Mouse (Mus musculus) embryonic facial prominence, embryonic 11.5 days (tissue): ENCODE data around the gene Mysm1. TPM values are rescaled to one million over a fixed set of nuclear protein-coding genes. Genes with fewer than 3 reads are reported as not detected.

Experiments used
- ATAC-seq: fragments of 200-750 bp; cut with Nextera tagmentation; replicated peaks from 2 replicates; pipeline ENCODE4 v1.8.0; 2017; ENCODE audit warnings: low read depth; ENCODE audit not compliant: insufficient number of reproducible peaks, low FRiP score, low TSS enrichment
- DNase-seq: peaks from one replicate; pipeline ENCODE4 v3.0.0-alpha.2; 2015; ENCODE audit warnings: low spot score
- H3K27ac ChIP-seq: fragments of 300-500 bp; sonication (generic); replicated peaks from 2 replicates; pipeline ENCODE4 v1.5.1; 2014; ENCODE audit warnings: mild to moderate bottlenecking, low read depth, low read length, control low read depth
- H3K27me3 ChIP-seq: fragments of 300-500 bp; sonication (generic); 2 replicates; pipeline ENCODE4 v1.6.1; 2014; ENCODE audit warnings: mild to moderate bottlenecking, low read length, moderate library complexity, mixed read lengths; ENCODE audit not compliant: control insufficient read depth, insufficient read depth
- H3K36me3 ChIP-seq: fragments of 300-500 bp; sonication (generic); replicated peaks from 2 replicates; pipeline ENCODE4 v1.6.1; 2014; ENCODE audit warnings: low read depth, mild to moderate bottlenecking, low read length, moderate library complexity, mixed read lengths; ENCODE audit not compliant: control insufficient read depth, insufficient read depth
- H3K4me1 ChIP-seq: fragments of 300-500 bp; sonication (generic); 2 replicates; pipeline ENCODE4 v1.6.1; 2014; ENCODE audit warnings: low read length, mixed read lengths; ENCODE audit not compliant: control insufficient read depth, insufficient read depth
- H3K4me2 ChIP-seq: fragments of 300-500 bp; sonication (generic); 2 replicates; pipeline ENCODE4 v1.6.1; 2014; ENCODE audit warnings: low read depth, mild to moderate bottlenecking, control low read depth, low read length, moderate library complexity
- H3K4me3 ChIP-seq: fragments of 300-500 bp; sonication (generic); 2 replicates; pipeline ENCODE4 v1.5.1; 2014; ENCODE audit warnings: low read depth, low read length, control low read depth
- H3K9ac ChIP-seq: fragments of 300-500 bp; sonication (generic); replicated peaks from 2 replicates; pipeline ENCODE4 v1.6.1; 2014; ENCODE audit warnings: mild to moderate bottlenecking, control low read depth, low read length
- H3K9me3 ChIP-seq: fragments of 300-500 bp; sonication (generic); replicated peaks from 2 replicates; pipeline ENCODE4 v1.6.1; 2016; ENCODE audit warnings: mild to moderate bottlenecking, low read length, inconsistent platforms, mixed read lengths; ENCODE audit not compliant: control insufficient read depth
- WGBS: fragments of 180-500 bp; shearing (Covaris S2); extraction: QIAGEN DNeasy Blood & Tissue Kit; methylation state at CpG from one replicate; pipeline ENCODE4 v1.1.7; 2014; 5-methylcytosine and 5-hydroxymethylcytosine counted together
- polyA plus RNA-seq: library from polyadenylated mRNA; unstranded; fragments of >200 nt; fragmentation: Nextera tagmentation; extraction: Ambion mirVana; gene quantifications from 2 replicates; pipeline ENCODE4 v1.2.1, GENCODE M21; 2014

The Mysm1 gene
- polyA plus RNA-seq: 24.8 and 25.4 TPM in 2 replicates

DNA sequence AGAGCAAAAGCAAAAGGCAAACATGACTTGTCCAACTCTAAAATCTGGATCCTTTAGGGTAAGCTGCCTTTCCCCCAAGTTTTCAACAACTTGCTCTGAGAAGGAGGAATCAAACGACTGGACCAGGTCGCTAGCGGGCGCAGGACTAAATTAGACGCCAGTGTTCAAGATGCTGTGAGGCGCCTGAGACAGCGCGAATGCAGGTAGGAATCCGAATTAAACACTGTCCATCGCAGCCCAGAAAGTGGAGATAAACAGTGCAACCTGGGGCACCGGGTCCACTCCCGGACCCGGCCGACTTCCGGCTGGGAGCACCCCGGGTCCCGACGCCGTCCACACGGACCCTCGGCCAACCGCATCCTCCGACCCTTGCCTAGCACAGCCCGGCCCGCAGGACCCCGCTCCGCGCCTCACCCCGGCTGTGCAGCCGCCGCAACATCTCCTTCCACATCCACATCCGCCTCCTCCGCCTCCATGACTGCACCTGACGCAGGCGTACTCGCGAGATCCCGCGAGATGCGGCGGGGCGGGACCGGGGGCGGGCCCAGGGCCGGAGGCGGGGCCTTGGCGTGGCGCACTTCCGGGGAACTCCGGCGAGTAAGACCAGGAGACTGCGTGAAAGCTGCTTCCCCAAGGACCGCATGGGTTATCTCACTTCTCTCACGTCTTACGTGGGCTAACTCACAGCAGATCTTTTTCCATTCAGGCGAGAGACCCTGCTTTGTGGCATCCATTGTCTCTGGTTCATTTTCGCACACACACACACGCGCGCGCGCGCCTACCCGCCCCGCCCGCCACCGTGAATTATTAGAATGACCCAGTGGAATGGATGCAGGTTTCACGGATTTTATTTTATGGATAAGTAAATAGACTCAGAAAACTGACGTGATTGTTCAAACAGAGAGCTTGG, at the start of gene Mysm1:
Gene Mysm1, minus strand, starts transcription at position 511 of the 910 bp plus-strand sequence.
- H3K4me2 ChIP-seq: peak within 1 kb of the TSS; percentile 56
- peak within 1 kb of the TSS; percentile 91 for H3K9ac ChIP-seq
- peak within 1 kb of the TSS; percentile 89 for H3K4me3 ChIP-seq
- H3K27me3 ChIP-seq: no peaks in the 10 kb centered on the region
- ATAC-seq (peak; percentile 98), DNase-seq (peak; percentile 94)
- H3K36me3 ChIP-seq: peaks cover 1% of the 10 kb centered on the region; the same call in 1 of the 2 replicates
- H3K9me3 ChIP-seq: no peaks in the 10 kb centered on the region
- peak within 1 kb of the TSS; percentile 82; the same call in 1 of the 2 replicates for H3K27ac ChIP-seq
- WGBS: under 1% methylated on average over 69 of the region's 69 CpGs
- peaks cover 2% of the 10 kb centered on the region; the same call in 1 of the 2 replicates for H3K4me1 ChIP-seq

DNA sequence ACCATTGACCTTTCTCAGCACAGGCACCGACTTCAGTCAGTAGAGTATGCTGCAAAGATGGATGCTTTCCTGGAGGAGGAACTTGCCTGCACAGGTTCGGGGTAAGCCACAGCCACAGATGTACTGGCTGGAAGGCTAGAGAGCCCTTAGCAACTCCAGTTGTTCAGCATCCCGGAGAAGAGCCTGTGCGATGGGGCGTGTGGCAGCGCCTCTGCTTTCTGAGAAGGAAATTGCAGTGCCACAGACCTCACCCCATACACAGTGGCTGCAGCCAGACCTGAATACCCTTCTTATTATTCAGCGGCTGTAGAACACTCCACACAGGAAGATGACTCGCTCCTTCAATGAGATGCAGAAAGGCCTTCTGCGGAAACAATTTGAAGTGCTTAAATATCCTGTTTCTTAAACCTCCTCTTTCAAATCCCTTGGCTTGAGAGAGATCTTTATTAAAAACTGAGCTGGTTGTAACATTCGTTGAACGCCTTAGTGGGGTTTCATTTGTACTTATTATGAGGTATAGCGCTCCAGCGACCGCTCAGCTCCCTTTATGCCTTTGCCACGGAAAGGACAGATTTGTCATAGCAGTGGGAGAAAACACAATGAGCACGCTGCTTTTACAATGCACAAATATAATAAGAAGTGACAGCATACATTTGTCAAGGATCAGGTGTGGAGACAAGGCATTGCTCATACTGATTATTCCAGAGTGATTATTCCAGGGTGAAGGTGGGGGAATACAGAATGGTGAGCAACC, 47.1 kb upstream of the Mysm1 start:
- no peak for ATAC-seq
- Histone ChIP-seq H3K27ac (no peak overlapping the region), H3K4me3 (no peak overlapping the region), H3K9ac (no peak overlapping the region), H3K36me3 (no peaks in the 10 kb centered on the region), H3K27me3 (no peaks in the 10 kb centered on the region), H3K4me2 (no peak overlapping the region), H3K9me3 (no peaks in the 10 kb centered on the region), H3K4me1 (no peaks in the 10 kb centered on the region)
- 85% methylated on average over 16 of the region's 16 CpGs for WGBS
- no peak for DNase-seq

DNA sequence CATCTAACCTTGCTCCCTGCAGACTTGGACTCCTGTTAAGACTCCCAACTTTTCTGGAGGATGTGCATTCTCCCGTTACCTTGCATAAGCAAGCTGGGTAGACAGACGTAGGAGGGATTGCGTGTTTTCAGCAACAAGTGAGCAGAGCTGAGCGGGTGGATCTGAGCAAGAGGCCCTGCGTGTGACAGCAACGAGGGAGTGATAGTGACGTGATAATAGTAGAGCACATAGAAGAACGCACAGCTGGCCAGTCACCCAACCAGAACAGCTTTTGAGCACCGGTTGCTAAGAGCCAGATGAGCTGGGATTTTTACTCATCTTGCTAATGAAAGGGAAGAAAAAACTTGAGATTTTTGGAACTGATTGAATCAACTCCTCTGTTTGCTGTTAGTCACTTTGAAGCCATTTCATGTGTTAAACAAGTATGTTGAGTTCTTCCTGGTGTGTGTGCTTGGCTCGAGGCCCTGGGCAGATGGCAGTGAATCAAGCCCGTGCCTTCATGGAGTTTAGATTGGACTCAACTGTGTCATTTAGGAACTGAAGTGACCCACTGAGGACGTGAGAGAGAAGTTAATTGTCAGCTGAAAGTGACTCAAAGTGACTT, 44.6 kb upstream of the Mysm1 start:
- 89% methylated on average over 12 of the region's 12 CpGs for WGBS
- H3K4me3 ChIP-seq: no peak overlapping the region

DNA sequence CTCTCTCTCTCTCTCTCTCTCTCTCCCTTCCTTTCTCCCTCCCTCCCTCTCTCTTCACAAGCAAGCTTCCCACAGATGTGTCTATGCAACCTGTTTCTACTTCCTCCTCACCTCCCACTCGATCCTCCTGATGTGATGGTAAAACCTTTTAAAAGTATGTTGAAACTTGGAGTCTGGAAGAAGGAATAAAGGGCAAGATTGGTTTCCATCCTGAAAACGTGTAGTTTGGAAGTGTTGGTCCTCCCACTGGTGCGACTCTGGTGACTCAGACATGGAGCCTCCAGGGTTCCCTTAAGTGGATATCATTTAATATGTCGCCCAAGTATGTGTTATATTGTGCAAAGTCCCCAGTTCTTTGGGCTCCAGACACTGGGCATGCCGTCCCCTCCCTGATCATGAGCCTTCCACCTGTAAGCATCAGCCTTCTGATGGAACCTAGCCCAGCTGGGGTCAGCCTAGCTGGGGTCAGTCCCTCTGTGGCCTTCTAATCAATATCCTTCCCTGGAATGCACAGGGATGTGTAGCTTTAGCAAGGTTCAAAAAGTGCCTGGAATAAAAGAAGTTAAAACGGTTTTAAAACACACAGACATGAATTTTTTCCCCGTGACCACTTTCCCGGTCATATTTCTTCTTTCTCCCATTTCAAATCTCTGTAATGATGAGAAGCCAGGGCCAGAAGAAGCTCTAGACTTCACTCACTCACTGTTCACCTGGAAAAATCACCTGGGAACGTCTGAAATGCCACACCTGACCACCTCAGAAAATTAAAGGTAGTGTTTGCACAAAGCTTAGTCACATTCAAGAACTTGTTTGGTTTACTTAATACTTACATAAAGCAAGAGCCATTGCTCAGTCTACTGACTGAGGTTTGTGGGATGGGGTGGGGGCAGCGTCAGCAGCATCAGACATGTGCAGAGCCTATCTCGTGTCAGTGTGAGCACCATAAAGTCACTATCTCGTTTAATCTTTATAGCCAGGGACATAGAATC, 43.0 kb upstream of the Mysm1 start:
- H3K9ac ChIP-seq: no peak overlapping the region
- no peak overlapping the region for H3K4me2 ChIP-seq
- no peaks in the 10 kb centered on the region for H3K4me1 ChIP-seq
- H3K36me3 ChIP-seq: no peaks in the 10 kb centered on the region
- no peaks in the 10 kb centered on the region for H3K9me3 ChIP-seq
- H3K27me3 ChIP-seq: no peaks in the 10 kb centered on the region
- ATAC-seq (no peak), DNase-seq (no peak)
- WGBS: 85% methylated on average over 12 of the region's 12 CpGs
- no peak overlapping the region for H3K4me3 ChIP-seq
- no peak overlapping the region for H3K27ac ChIP-seq

More for the DNA sequence above, 44.6 kb upstream of the Mysm1 start:
- Histone ChIP-seq H3K27ac (no peak overlapping the region), H3K4me2 (no peak overlapping the region), H3K27me3 (no peaks in the 10 kb centered on the region), H3K9me3 (no peaks in the 10 kb centered on the region), H3K4me1 (no peaks in the 10 kb centered on the region), H3K36me3 (no peaks in the 10 kb centered on the region), H3K9ac (no peak overlapping the region)
- ATAC-seq: no peak
- DNase-seq: no peak

DNA sequence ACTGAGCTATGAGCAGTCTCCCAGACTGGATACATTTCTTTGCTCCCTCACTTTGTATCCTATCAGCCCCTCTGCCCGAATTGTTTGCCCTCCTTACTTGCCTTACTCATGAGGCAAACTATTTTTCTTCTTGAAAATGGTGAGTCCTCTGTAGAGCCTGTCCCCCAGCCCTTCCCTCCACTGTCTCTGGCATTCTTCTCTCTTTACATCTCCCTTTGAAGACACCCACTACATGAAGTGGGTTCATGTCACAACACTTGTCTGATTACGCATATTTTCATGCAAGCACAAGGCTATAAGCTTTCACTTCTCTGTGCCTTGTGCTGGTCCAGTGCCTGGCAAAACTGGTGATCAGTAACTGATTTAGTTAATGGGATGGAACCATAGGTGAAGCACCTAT, 41.3 kb upstream of the Mysm1 start:
- Histone ChIP-seq H3K4me3 (no peak overlapping the region), H3K27ac (no peak overlapping the region), H3K9me3 (no peaks in the 10 kb centered on the region), H3K9ac (no peak overlapping the region), H3K4me2 (no peak overlapping the region), H3K4me1 (no peaks in the 10 kb centered on the region), H3K36me3 (no peaks in the 10 kb centered on the region), H3K27me3 (no peaks in the 10 kb centered on the region)
- DNase-seq: no peak
- ATAC-seq: no peak
- 88% methylated on average over 2 of the region's 2 CpGs for WGBS

DNA sequence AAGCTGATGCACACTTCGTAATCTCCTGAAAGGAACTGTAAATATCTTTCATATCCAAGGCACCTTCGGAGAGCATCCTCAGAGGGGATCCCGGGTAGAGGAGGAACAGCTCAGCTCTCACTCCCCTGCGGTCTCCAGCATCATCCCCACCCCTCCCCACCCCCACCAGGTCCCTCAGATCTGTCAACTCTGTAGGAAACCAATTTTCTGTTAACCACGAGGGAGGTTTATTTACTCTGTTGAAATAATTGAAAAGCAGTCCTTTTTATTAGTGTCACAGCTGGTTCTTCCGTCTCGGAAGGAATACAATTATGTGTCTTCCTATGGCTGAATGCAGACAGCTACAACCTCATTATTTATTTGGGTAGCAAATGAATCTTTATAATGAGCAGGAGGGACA, 39.3 kb upstream of the Mysm1 start:
- ATAC-seq: no peak

DNA sequence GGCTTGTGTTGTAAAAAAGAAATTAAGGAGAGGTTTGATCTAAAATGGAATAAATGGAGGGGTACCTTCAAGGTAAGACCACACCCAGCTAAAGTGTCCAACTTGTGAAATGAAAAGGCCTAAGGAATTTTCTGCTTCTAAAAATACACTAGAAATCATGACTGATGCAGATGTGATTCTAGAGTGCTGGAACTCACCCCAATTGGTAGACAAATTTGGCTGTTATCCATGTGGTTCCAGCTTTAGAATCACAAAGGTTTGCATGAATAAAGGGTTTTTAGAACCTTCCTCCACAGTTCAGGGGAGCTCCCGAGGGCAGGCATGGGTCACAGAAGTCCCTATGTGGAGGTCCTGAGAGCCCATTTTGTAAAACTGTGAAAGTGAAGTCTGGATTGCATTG, 33.8 kb upstream of the Mysm1 start:
- Histone ChIP-seq H3K4me2 (no peak overlapping the region), H3K36me3 (no peaks in the 10 kb centered on the region), H3K9me3 (no peaks in the 10 kb centered on the region), H3K27ac (no peak overlapping the region), H3K9ac (no peak overlapping the region), H3K4me1 (no peaks in the 10 kb centered on the region), H3K27me3 (no peaks in the 10 kb centered on the region), H3K4me3 (no peak overlapping the region)
- DNase-seq: no peak
- 75% methylated on average over 1 of the region's 1 CpGs for WGBS
- ATAC-seq: no peak

More for the DNA sequence above, 39.3 kb upstream of the Mysm1 start:
- H3K27me3 ChIP-seq: no peaks in the 10 kb centered on the region
- H3K27ac ChIP-seq: no peak overlapping the region
- H3K9ac ChIP-seq: no peak overlapping the region
- H3K4me1 ChIP-seq: no peaks in the 10 kb centered on the region
- H3K4me3 ChIP-seq: no peak overlapping the region
- 38% methylated on average over 7 of the region's 7 CpGs for WGBS
- no peak overlapping the region for H3K4me2 ChIP-seq
- H3K36me3 ChIP-seq: no peaks in the 10 kb centered on the region
- DNase-seq: no peak
- no peaks in the 10 kb centered on the region for H3K9me3 ChIP-seq
